Mouse (Mus musculus): Measurements from ENCODE around the gene Scamp5.
"Not testable (repeated sequence)": the region's sequence is repeated elsewhere in the genome, so short reads cannot be mapped to it uniquely, and the experiment has no call there.

Gene Scamp5

GRCm38 (mm10) chr9:57452624-57453462 is 15.0 kb downstream of the Scamp5 start:
- DNase-seq = no peak

GRCm38 (mm10) chr9:57449715-57450114 is 18.1 kb downstream of the Scamp5 start:
- DNase-seq = peak in 1 of 2 experiments; percentile 31

GRCm38 (mm10) chr9:57440620-57441019 is 27.2 kb downstream of the Scamp5 start:
- no peak for DNase-seq

GRCm38 (mm10) chr9:57439522-57440295 is 28.2 kb downstream of the Scamp5 start, which contains the start of gene Ppcdc:
TSS of gene Ppcdc (minus strand) at chr9:57440124.
- peak; percentile 90 to 94 for DNase-seq

- no peak for DNase-seq
Observed at GRCm38 (mm10) chr9:57439083-57439482, 28.8 kb downstream of the Scamp5 start.

- no peak for DNase-seq
Observed at GRCm38 (mm10) chr9:57437896-57438614, 29.8 kb downstream of the Scamp5 start.

GRCm38 (mm10) chr9:57436166-57436565 is 31.7 kb downstream of the Scamp5 start:
- no peak for DNase-seq

- DNase-seq = no peak
Observed at GRCm38 (mm10) chr9:57434405-57435165, 33.3 kb downstream of the Scamp5 start.

- DNase-seq = peak; percentile 89 to 92
Observed at GRCm38 (mm10) chr9:57433097-57434032, 34.5 kb downstream of the Scamp5 start.

- DNase-seq = no peak
Observed at GRCm38 (mm10) chr9:57432480-57432879, 35.4 kb downstream of the Scamp5 start.

- peak in 1 of 2 experiments; percentile 57 for DNase-seq
Observed at GRCm38 (mm10) chr9:57431202-57431601, 36.7 kb downstream of the Scamp5 start.

GRCm38 (mm10) chr9:57428391-57428790 is 39.5 kb downstream of the Scamp5 start:
- DNase-seq = no peak

GRCm38 (mm10) chr9:57427937-57428336 is 39.9 kb downstream of the Scamp5 start:
- DNase-seq = no peak

GRCm38 (mm10) chr9:57427123-57427522 is 40.7 kb downstream of the Scamp5 start:
- not testable (repeated sequence) for DNase-seq

- peak in 1 of 2 experiments; percentile 43 for DNase-seq
Observed at GRCm38 (mm10) chr9:57425116-57425515, 42.7 kb downstream of the Scamp5 start.

GRCm38 (mm10) chr9:57424066-57424465 is 43.8 kb downstream of the Scamp5 start:
- DNase-seq = peak in 1 of 2 experiments; percentile 52

GRCm38 (mm10) chr9:57421688-57422111 is 46.2 kb downstream of the Scamp5 start:
- peak in 1 of 2 experiments; percentile 54 for DNase-seq

- peak; percentile 68 to 80 for DNase-seq
Observed at GRCm38 (mm10) chr9:57421121-57421571, 46.7 kb downstream of the Scamp5 start.

GRCm38 (mm10) chr9:57420321-57421120 is 47.3 kb downstream of the Scamp5 start:
- DNase-seq = peak; percentile 90 to 93

All from kidney, postnatal 4 days (tissue).